Mouse (Mus musculus) midbrain, embryonic 12.5 days (tissue): ENCODE data around the gene Ifi35. TPM values are rescaled to one million over a fixed set of nuclear protein-coding genes. Genes with fewer than 3 reads are reported as not detected.
"Not testable (repeated sequence)": the region's sequence is repeated elsewhere in the genome, so short reads cannot be mapped to it uniquely, and the experiment has no call there.

Experiments used
- ATAC-seq: fragments of 200-750 bp; cut with Nextera tagmentation; 2 replicates; pipeline ENCODE4 v1.8.0; 2017; ENCODE audit warnings: low read depth, moderate TSS enrichment, moderate library complexity; ENCODE audit not compliant: low FRiP score
- H3K27ac ChIP-seq: fragments of 300-500 bp; sonication (generic); replicated peaks from 2 replicates; pipeline ENCODE4 v1.5.1; 2016; ENCODE audit warnings: mild to moderate bottlenecking
- H3K27me3 ChIP-seq: fragments of 300-500 bp; sonication (generic); 2 replicates; pipeline ENCODE4 v1.6.1; 2016; ENCODE audit warnings: mild to moderate bottlenecking
- H3K36me3 ChIP-seq: fragments of 300-500 bp; sonication (generic); 2 replicates; pipeline ENCODE4 v1.6.1; 2016
- H3K4me1 ChIP-seq: fragments of 300-500 bp; sonication (generic); 2 replicates; pipeline ENCODE4 v1.6.1; 2016
- H3K4me2 ChIP-seq: fragments of 300-500 bp; sonication (generic); replicated peaks from 2 replicates; pipeline ENCODE4 v1.6.1; 2016; ENCODE audit warnings: mild to moderate bottlenecking, moderate library complexity
- H3K4me3 ChIP-seq: fragments of 300-500 bp; sonication (generic); 2 replicates; pipeline ENCODE4 v1.5.1; 2016; ENCODE audit warnings: mild to moderate bottlenecking
- H3K9ac ChIP-seq: fragments of 300-500 bp; sonication (generic); replicated peaks from 2 replicates; pipeline ENCODE4 v1.6.1; 2016; ENCODE audit warnings: mild to moderate bottlenecking, moderate library complexity
- H3K9me3 ChIP-seq: fragments of 300-500 bp; sonication (generic); 2 replicates; pipeline ENCODE4 v1.6.1; 2016; ENCODE audit warnings: mild to moderate bottlenecking
- WGBS: fragments of 180-500 bp; shearing (Covaris S2); methylation state at CpG from one replicate; pipeline ENCODE4 v1.1.7; 2016; 5-methylcytosine and 5-hydroxymethylcytosine counted together
- polyA plus RNA-seq: library from polyadenylated mRNA; unstranded; fragments of >200 nt; fragmentation: Nextera tagmentation; extraction: Ambion mirVana; gene quantifications from 2 replicates; pipeline ENCODE4 v1.2.1, GENCODE M21; 2016

The Ifi35 gene
- polyA plus RNA-seq, 1 experiment from 2014 or later: 3.9 TPM

GRCm38 (mm10) chr11:101431327-101431726 lies 16.9 kb upstream of the Ifi35 start:
- no peaks in the 10 kb centered on the region for H3K9me3 ChIP-seq
- H3K36me3 ChIP-seq: peaks cover 66% of the 10 kb centered on the region
- H3K4me1 ChIP-seq: peaks cover 7% of the 10 kb centered on the region
- no peak overlapping the region for H3K9ac ChIP-seq
- 92% methylated on average over 9 of the region's 9 CpGs for WGBS
- no peak for ATAC-seq
- H3K27me3 ChIP-seq: no peaks in the 10 kb centered on the region
- no peak overlapping the region for H3K4me2 ChIP-seq
- no peak overlapping the region for H3K4me3 ChIP-seq
- no peak overlapping the region for H3K27ac ChIP-seq

GRCm38 (mm10) chr11:101433396-101433795 lies 14.8 kb upstream of the Ifi35 start:
- H3K4me2 ChIP-seq: no peak overlapping the region
- no peaks in the 10 kb centered on the region for H3K4me1 ChIP-seq
- H3K27me3 ChIP-seq: no peaks in the 10 kb centered on the region
- 0 out of 2 replicates have a peak overlapping the region, but pooled peaks have one; percentile 4 for H3K9ac ChIP-seq
- H3K36me3 ChIP-seq: peaks cover 66% of the 10 kb centered on the region
- WGBS: 90% methylated on average over 13 of the region's 13 CpGs
- no peak overlapping the region for H3K4me3 ChIP-seq
- no peak overlapping the region for H3K27ac ChIP-seq
- H3K9me3 ChIP-seq: no peaks in the 10 kb centered on the region
- ATAC-seq: no peak

- no peak for ATAC-seq
- 86% methylated on average over 4 of the region's 4 CpGs for WGBS
- Histone ChIP-seq H3K9ac (no peak overlapping the region), H3K4me1 (no peaks in the 10 kb centered on the region), H3K27ac (no peak overlapping the region), H3K36me3 (peaks cover 47% of the 10 kb centered on the region), H3K4me2 (no peak overlapping the region), H3K9me3 (no peaks in the 10 kb centered on the region), H3K27me3 (no peaks in the 10 kb centered on the region), H3K4me3 (no peak overlapping the region)
Observed at GRCm38 (mm10) chr11:101435831-101436230, 12.4 kb upstream of the Ifi35 start.

GRCm38 (mm10) chr11:101436916-101437315 lies 11.3 kb upstream of the Ifi35 start:
- ATAC-seq: no peak
- Histone ChIP-seq H3K9ac (no peak overlapping the region), H3K27ac (peak overlapping the region; percentile 30; the same call in 1 of the 2 replicates), H3K4me2 (no peak overlapping the region), H3K4me1 (no peaks in the 10 kb centered on the region), H3K36me3 (peaks cover 37% of the 10 kb centered on the region), H3K9me3 (no peaks in the 10 kb centered on the region), H3K27me3 (no peaks in the 10 kb centered on the region), H3K4me3 (no peak overlapping the region)
- 44% methylated on average over 4 of the region's 4 CpGs for WGBS

- not testable (repeated sequence) for H3K27me3 ChIP-seq, ATAC-seq, H3K9ac ChIP-seq, H3K27ac ChIP-seq, H3K4me3 ChIP-seq, H3K4me1 ChIP-seq, H3K9me3 ChIP-seq, H3K4me2 ChIP-seq
- 62% methylated on average over 3 of the region's 3 CpGs for WGBS
- H3K36me3 ChIP-seq: peaks cover 29% of the 10 kb centered on the region
Observed at GRCm38 (mm10) chr11:101438006-101438405, 10.2 kb upstream of the Ifi35 start.

- peak overlapping the region; percentile 77 for H3K4me3 ChIP-seq
- H3K9ac ChIP-seq: 0 out of 2 replicates have a peak overlapping the region, but pooled peaks have one; percentile 31
- ATAC-seq, H3K27me3 ChIP-seq, H3K9me3 ChIP-seq: not testable (repeated sequence)
- H3K4me1 ChIP-seq: peaks cover 13% of the 10 kb centered on the region
- H3K4me2 ChIP-seq: peak overlapping the region; percentile 98
- 41% methylated on average over 15 of the region's 15 CpGs for WGBS
- H3K36me3 ChIP-seq: peaks cover 28% of the 10 kb centered on the region
- 0 out of 2 replicates have a peak overlapping the region, but pooled peaks have one; percentile 35 for H3K27ac ChIP-seq
Observed at GRCm38 (mm10) chr11:101441450-101442126, 6.6 kb upstream of the Ifi35 start.

- Histone ChIP-seq H3K9ac (peak within 1 kb of the TSS; percentile 94), H3K4me2 (peak within 1 kb of the TSS; percentile 98), H3K4me3 (peak within 1 kb of the TSS; percentile 77), H3K27ac (peak within 1 kb of the TSS; percentile 93), H3K9me3 (no peaks in the 10 kb centered on the region), H3K36me3 (peaks cover 28% of the 10 kb centered on the region), H3K4me1 (peaks cover 13% of the 10 kb centered on the region), H3K27me3 (no peaks in the 10 kb centered on the region)
- ATAC-seq: peak; percentile 99
- WGBS: under 1% methylated on average over 42 of the region's 42 CpGs
Observed at GRCm38 (mm10) chr11:101442127-101442693, 6.0 kb upstream of the Ifi35 start, which contains the start of gene Rpl27. Gene Rpl27, plus strand, starts transcription at chr11:101442298.

- peaks cover 13% of the 10 kb centered on the region for H3K4me1 ChIP-seq
- H3K27me3 ChIP-seq: no peaks in the 10 kb centered on the region
- no peak for ATAC-seq
- H3K4me3 ChIP-seq: peak overlapping the region; percentile 77
- peak overlapping the region; percentile 98 for H3K4me2 ChIP-seq
- H3K9ac ChIP-seq: peak overlapping the region; percentile 94
- under 1% methylated on average over 14 of the region's 14 CpGs for WGBS
- peak overlapping the region; percentile 93 for H3K27ac ChIP-seq
- peaks cover 28% of the 10 kb centered on the region for H3K36me3 ChIP-seq
- H3K9me3 ChIP-seq: no peaks in the 10 kb centered on the region
Observed at GRCm38 (mm10) chr11:101442760-101443159, 5.4 kb upstream of the Ifi35 start.

- Histone ChIP-seq H3K9ac (no peak overlapping the region), H3K4me3 (no peak overlapping the region), H3K9me3 (no peaks in the 10 kb centered on the region), H3K27ac (no peak overlapping the region), H3K36me3 (peaks cover 28% of the 10 kb centered on the region), H3K4me2 (no peak overlapping the region), H3K27me3 (no peaks in the 10 kb centered on the region), H3K4me1 (peaks cover 13% of the 10 kb centered on the region)
- WGBS: 80% methylated on average over 1 of the region's 1 CpGs
- ATAC-seq: no peak
Observed at GRCm38 (mm10) chr11:101446319-101446718, 1.9 kb upstream of the Ifi35 start.

- 88% methylated on average over 8 of the region's 8 CpGs for WGBS
- ATAC-seq, H3K27me3 ChIP-seq, H3K27ac ChIP-seq, H3K4me2 ChIP-seq, H3K9me3 ChIP-seq, H3K4me3 ChIP-seq, H3K9ac ChIP-seq: not testable (repeated sequence)
- Histone ChIP-seq H3K4me1 (peaks cover 13% of the 10 kb centered on the region), H3K36me3 (peaks cover 28% of the 10 kb centered on the region)
Observed at GRCm38 (mm10) chr11:101446860-101447259, 1.3 kb upstream of the Ifi35 start.

- H3K27ac ChIP-seq: no peak overlapping the region
- no peaks in the 10 kb centered on the region for H3K9me3 ChIP-seq
- H3K4me2 ChIP-seq: no peak overlapping the region
- peaks cover 13% of the 10 kb centered on the region for H3K4me1 ChIP-seq
- H3K4me3 ChIP-seq: no peak overlapping the region
- 88% methylated on average over 5 of the region's 5 CpGs for WGBS
- no peak overlapping the region for H3K9ac ChIP-seq
- peaks cover 28% of the 10 kb centered on the region for H3K36me3 ChIP-seq
- no peak for ATAC-seq
- no peaks in the 10 kb centered on the region for H3K27me3 ChIP-seq
Observed at GRCm38 (mm10) chr11:101447786-101448185, 421 bp upstream of the Ifi35 start.

GRCm38 (mm10) chr11:101448899-101449298 lies 692 bp downstream of the Ifi35 start:
- H3K27ac ChIP-seq: no peak overlapping the region
- no peaks in the 10 kb centered on the region for H3K9me3 ChIP-seq

More at GRCm38 (mm10) chr11:101448899-101449298, 692 bp downstream of the Ifi35 start:
- no peaks in the 10 kb centered on the region for H3K27me3 ChIP-seq
- H3K4me2 ChIP-seq: no peak overlapping the region
- peaks cover 22% of the 10 kb centered on the region for H3K36me3 ChIP-seq
- peaks cover 3% of the 10 kb centered on the region for H3K4me1 ChIP-seq
- ATAC-seq: no peak
- H3K4me3 ChIP-seq: no peak overlapping the region
- H3K9ac ChIP-seq: no peak overlapping the region
- WGBS: 89% methylated on average over 4 of the region's 4 CpGs
